Mouse (Mus musculus) liver, postnatal 0 days (tissue): ENCODE results near the gene Ugt1a6a. TPM values are rescaled to one million over a fixed set of nuclear protein-coding genes. Genes with fewer than 3 reads are reported as not detected.

ENCODE experiments used
- ATAC-seq: fragments of 200-750 bp; cut with Nextera tagmentation; 2 replicates; pipeline ENCODE4 v1.8.0; 2017; ENCODE audit warnings: mild to moderate bottlenecking, moderate library complexity
- DNase-seq: peaks from one replicate; pipeline ENCODE4 v3.0.0-alpha.2; 2016
- H3K27ac ChIP-seq: fragments of 300-500 bp; sonication (generic); 2 replicates; pipeline ENCODE4 v1.5.1; 2014; ENCODE audit warnings: antibody characterized with exemption, moderate library complexity, mild to moderate bottlenecking, low read depth
- H3K27me3 ChIP-seq: fragments of 300-500 bp; sonication (generic); 2 replicates; pipeline ENCODE4 v1.6.1; 2014; ENCODE audit warnings: low read length, control low read depth, mixed read lengths; ENCODE audit not compliant: insufficient read depth
- H3K36me3 ChIP-seq: fragments of 300-500 bp; sonication (generic); replicated peaks from 2 replicates; pipeline ENCODE4 v1.6.1; 2014; ENCODE audit warnings: mild to moderate bottlenecking, control low read depth, low read length, moderate library complexity, mixed read lengths; ENCODE audit not compliant: insufficient read depth
- H3K4me1 ChIP-seq: fragments of 300-500 bp; sonication (generic); 2 replicates; pipeline ENCODE4 v1.6.1; 2014; ENCODE audit warnings: antibody characterized with exemption, mild to moderate bottlenecking, control low read depth; ENCODE audit not compliant: insufficient read depth
- H3K4me2 ChIP-seq: fragments of 300-500 bp; sonication (generic); 2 replicates; pipeline ENCODE4 v1.6.1; 2014; ENCODE audit warnings: low read depth, mild to moderate bottlenecking, low read length, moderate library complexity, mixed read lengths
- H3K4me3 ChIP-seq: fragments of 300-500 bp; sonication (generic); 2 replicates; pipeline ENCODE4 v1.5.1; 2014; ENCODE audit warnings: low read depth, low read length
- H3K9ac ChIP-seq: fragments of 300-500 bp; sonication (generic); replicated peaks from 2 replicates; pipeline ENCODE4 v1.6.1; 2014; ENCODE audit warnings: mild to moderate bottlenecking, moderate library complexity
- H3K9me3 ChIP-seq: fragments of 300-500 bp; sonication (generic); 2 replicates; pipeline ENCODE4 v1.6.1; 2016; ENCODE audit warnings: mild to moderate bottlenecking, control low read depth, low read length, mixed read lengths
- CTCF ChIP-seq: sonication (generic); IDR thresholded peaks from 2 replicates; pipeline ENCODE4 v1.5.1; 2016; ENCODE audit warnings: antibody characterized with exemption, low read depth
- EP300 ChIP-seq: IDR thresholded peaks from 2 replicates; pipeline ENCODE4 v1.6.1; 2016; ENCODE audit warnings: antibody characterized with exemption, low read depth, mild to moderate bottlenecking
- WGBS: fragments of 180-500 bp; shearing (Covaris S2); extraction: QIAGEN DNeasy Blood & Tissue Kit; methylation state at CpG from one replicate; pipeline ENCODE4 v1.1.7; 2014; ENCODE audit not compliant: insufficient replicate concordance; 5-methylcytosine and 5-hydroxymethylcytosine counted together
- polyA plus RNA-seq: library from polyadenylated mRNA; unstranded; fragments of >200 nt; fragmentation: Nextera tagmentation; extraction: Ambion mirVana; gene quantifications from 2 replicates; pipeline ENCODE4 v1.2.1, GENCODE M21; 2015

Ugt1a6a gene
- polyA plus RNA-seq, 1 experiment from 2014 or later = 27.7 TPM

DNA sequence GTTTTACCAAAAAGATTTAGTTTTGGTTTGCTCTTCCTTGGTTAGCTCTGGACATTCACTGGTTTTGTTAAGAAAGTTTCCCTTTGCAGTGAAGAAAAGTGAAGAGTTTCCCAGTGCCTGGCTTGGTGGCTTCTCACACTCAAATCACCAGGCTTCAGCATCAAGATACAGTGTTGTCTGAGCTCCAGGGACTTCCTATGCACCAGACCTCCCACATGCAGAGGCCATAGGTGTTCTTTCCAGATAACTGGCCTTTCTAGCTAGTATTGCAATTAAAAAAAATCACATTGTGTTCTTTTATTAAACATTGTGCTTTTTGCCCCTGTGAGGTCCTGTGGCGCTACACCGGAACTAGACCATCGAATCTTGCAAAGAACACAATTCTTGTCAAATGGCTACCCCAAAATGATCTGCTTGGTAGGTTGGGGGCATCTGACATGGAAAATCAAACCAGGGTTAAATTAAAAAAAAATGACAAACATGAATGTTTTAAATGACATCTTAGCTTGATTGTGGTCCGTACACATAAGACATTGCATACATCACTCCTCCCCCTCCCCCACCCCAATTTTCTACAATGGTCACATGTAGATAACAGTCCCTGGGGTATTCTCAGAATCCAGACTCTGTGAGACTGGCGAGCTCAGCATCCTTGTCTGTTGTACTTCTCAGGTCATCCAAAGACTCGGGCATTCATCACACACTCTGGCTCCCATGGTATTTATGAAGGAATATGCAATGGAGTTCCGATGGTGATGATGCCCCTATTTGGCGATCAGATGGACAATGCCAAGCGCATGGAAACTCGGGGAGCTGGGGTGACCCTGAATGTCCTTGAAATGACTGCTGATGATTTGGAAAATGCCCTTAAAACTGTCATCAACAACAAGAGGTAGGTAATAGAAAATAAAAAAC lies 81.1 kb downstream of the Ugt1a6a start:
- Histone ChIP-seq H3K27ac (no peak overlapping the region), H3K9me3 (peaks cover 46% of the 10 kb centered on the region), H3K27me3 (no peaks in the 10 kb centered on the region), H3K4me1 (no peaks in the 10 kb centered on the region), H3K36me3 (no peaks in the 10 kb centered on the region), H3K4me3 (no peak overlapping the region), H3K9ac (no peak overlapping the region), H3K4me2 (no peak overlapping the region)
- ATAC-seq = no peak
- DNase-seq = no peak
- TF ChIP-seq EP300 = no peak
- no peak for TF ChIP-seq CTCF
- 58% methylated on average over 10 of the region's 10 CpGs for WGBS

DNA sequence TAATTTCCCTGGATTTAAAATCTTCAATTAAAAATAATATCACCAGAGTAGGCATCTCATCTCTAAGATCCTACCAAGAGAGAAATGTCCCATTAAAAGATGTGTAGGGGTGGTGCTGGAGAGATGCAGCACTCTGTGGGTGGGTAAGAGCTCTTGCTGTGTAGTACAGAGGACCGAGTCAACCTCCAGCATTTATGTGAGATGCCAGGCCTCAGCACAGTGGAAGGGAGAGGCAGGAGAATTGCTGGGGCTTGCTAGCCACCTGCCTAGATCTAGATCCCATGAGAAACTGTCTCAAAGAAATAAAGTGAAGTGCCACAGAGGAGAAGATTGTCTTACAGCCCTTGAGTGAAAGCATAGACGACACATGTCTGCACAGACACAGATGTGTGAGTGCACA lies 81.9 kb downstream of the Ugt1a6a start:
- DNase-seq = no peak
- peaks cover 46% of the 10 kb centered on the region for H3K9me3 ChIP-seq
- 52% methylated on average over 2 of the region's 2 CpGs for WGBS
- H3K27me3 ChIP-seq = no peaks in the 10 kb centered on the region
- no peaks in the 10 kb centered on the region for H3K4me1 ChIP-seq
- H3K27ac ChIP-seq = no peak overlapping the region
- H3K4me3 ChIP-seq = no peak overlapping the region
- TF ChIP-seq EP300 (no peak), CTCF (no peak)
- H3K36me3 ChIP-seq = no peaks in the 10 kb centered on the region
- ATAC-seq = no peak
- no peak overlapping the region for H3K9ac ChIP-seq
- H3K4me2 ChIP-seq = no peak overlapping the region

DNA sequence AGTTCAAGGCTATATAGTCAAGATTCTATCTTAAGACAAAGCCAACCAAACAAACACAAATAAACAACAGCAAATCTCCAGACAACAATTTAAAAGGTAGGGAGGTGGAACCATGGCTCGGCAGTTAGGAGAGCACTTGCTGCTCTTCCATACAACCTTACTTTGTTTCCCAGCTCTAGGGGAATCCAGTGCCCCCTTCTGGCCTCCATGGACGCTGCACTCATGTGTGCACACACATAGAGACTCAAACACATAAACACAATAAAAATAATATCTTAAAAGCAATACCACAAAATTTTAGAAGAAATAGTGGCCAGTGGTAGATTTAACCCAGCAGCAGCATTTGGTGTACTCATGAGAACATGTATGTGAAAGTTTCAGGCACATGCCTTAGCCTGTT lies 82.5 kb downstream of the Ugt1a6a start:
- H3K36me3 ChIP-seq = no peaks in the 10 kb centered on the region
- no peak overlapping the region for H3K4me3 ChIP-seq
- H3K4me1 ChIP-seq = no peaks in the 10 kb centered on the region
- H3K9me3 ChIP-seq = peaks cover 43% of the 10 kb centered on the region
- DNase-seq = no peak
- no peak overlapping the region for H3K4me2 ChIP-seq
- no peak for TF ChIP-seq EP300
- TF ChIP-seq CTCF = no peak
- H3K27me3 ChIP-seq = no peaks in the 10 kb centered on the region
- WGBS = 54% methylated on average over 2 of the region's 2 CpGs
- no peak overlapping the region for H3K9ac ChIP-seq
- no peak overlapping the region for H3K27ac ChIP-seq
- no peak for ATAC-seq

DNA sequence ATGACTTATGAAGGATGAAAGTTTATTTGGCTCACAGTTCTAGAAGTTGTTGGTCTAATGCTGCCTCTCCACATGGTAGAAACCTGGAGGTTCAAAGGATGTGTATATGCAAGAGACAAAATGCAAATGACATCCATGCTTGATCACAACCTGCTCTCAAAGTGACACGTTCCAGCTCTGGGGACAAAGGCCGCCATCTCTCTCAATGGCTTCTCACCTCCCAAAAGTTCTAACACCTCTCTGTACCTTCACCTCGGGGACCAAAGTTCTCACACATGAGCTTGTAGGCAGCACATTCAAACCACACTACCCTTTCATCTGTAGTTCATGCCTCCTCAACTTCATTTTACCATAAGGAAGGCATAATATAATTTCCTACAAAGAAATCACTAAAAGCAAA lies 83.0 kb downstream of the Ugt1a6a start:
- TF ChIP-seq CTCF = no peak
- TF ChIP-seq EP300 = no peak
- H3K27ac ChIP-seq = no peak overlapping the region
- H3K4me1 ChIP-seq = no peaks in the 10 kb centered on the region
- DNase-seq (no peak), ATAC-seq (no peak)
- no peak overlapping the region for H3K4me3 ChIP-seq
- H3K27me3 ChIP-seq = no peaks in the 10 kb centered on the region
- peaks cover 44% of the 10 kb centered on the region for H3K9me3 ChIP-seq
- H3K4me2 ChIP-seq = no peak overlapping the region
- H3K9ac ChIP-seq = no peak overlapping the region
- H3K36me3 ChIP-seq = no peaks in the 10 kb centered on the region
- WGBS = 37% methylated on average over 3 of the region's 3 CpGs

- no peak overlapping the region for H3K27ac ChIP-seq
- no peak for TF ChIP-seq CTCF
- no peak for TF ChIP-seq EP300
- peak; percentile 47 for DNase-seq
- H3K4me3 ChIP-seq = no peak overlapping the region
- H3K9ac ChIP-seq = no peak overlapping the region
- no peaks in the 10 kb centered on the region for H3K4me1 ChIP-seq
- ATAC-seq = no peak
- no peaks in the 10 kb centered on the region for H3K27me3 ChIP-seq
- H3K9me3 ChIP-seq = peaks cover 39% of the 10 kb centered on the region
- no peaks in the 10 kb centered on the region for H3K36me3 ChIP-seq
- 68% methylated on average over 9 of the region's 9 CpGs for WGBS
- H3K4me2 ChIP-seq = no peak overlapping the region
These were observed 83.4 kb downstream of the Ugt1a6a start for GRCm38 (mm10) chr1:88218051-88218450.

GRCm38 (mm10) chr1:88218591-88218990 lies 84.0 kb downstream of the Ugt1a6a start:
- WGBS = 46% methylated on average over 4 of the region's 4 CpGs
- no peaks in the 10 kb centered on the region for H3K27me3 ChIP-seq
- DNase-seq (no peak), ATAC-seq (no peak)
- H3K9me3 ChIP-seq = peaks cover 34% of the 10 kb centered on the region
- no peak overlapping the region for H3K4me3 ChIP-seq
- H3K36me3 ChIP-seq = no peaks in the 10 kb centered on the region
- H3K4me1 ChIP-seq = no peaks in the 10 kb centered on the region
- no peak overlapping the region for H3K4me2 ChIP-seq
- TF ChIP-seq EP300 (no peak), CTCF (no peak)
- H3K27ac ChIP-seq = no peak overlapping the region
- H3K9ac ChIP-seq = no peak overlapping the region
